Mouse (Mus musculus) brain, embryonic 14.5 days (tissue): Measurements from ENCODE around the gene Nemf. TPM values are rescaled to one million over a fixed set of nuclear protein-coding genes. Genes with fewer than 3 reads are reported as not detected.
"Not testable (repeated sequence)": the region's sequence is repeated elsewhere in the genome, so short reads cannot be mapped to it uniquely, and the experiment has no call there.

Experiments
- DNase-seq: peaks from one replicate; pipeline ENCODE4 v3.0.0-alpha.2; 2011; ENCODE audit warnings: low read depth
- CTCF ChIP-seq: fragments of 200-500 bp; IDR thresholded peaks from 2 replicates; pipeline ENCODE4 v1.5.1; 2012; ENCODE audit warnings: inconsistent platforms, mild to moderate bottlenecking, moderate library complexity, borderline replicate concordance; ENCODE audit not compliant: insufficient read depth, insufficient read length; ENCODE audit errors: extremely low read depth
- POLR2A ChIP-seq: fragments of 200-500 bp; IDR thresholded peaks from 2 replicates; pipeline ENCODE4 v1.6.1; 2012; ENCODE audit warnings: mild to moderate bottlenecking, inconsistent platforms, borderline replicate concordance; ENCODE audit not compliant: poor library complexity, insufficient read depth, insufficient read length, severe bottlenecking; ENCODE audit errors: extremely low read depth
- polyA plus RNA-seq: library from polyadenylated mRNA; depleted of rRNA; stranded (reverse); fragments of >200 nt; gene quantifications from 2 replicates; pipeline ENCODE4 v1.2.3, GENCODE M21; 2012; rRNA removed

Nemf gene
- 31.3 and 35.9 TPM in 2 replicates for polyA plus RNA-seq

GRCm38 (mm10) chr12:69356546-69357299, at the start of gene Nemf:
Gene Nemf, minus strand, starts transcription at chr12:69357165.
- TF ChIP-seq CTCF (no peak), POLR2A (peak; percentile 61; the same call in 1 of the 2 replicates)
- peak; percentile 96 for DNase-seq

GRCm38 (mm10) chr12:69402594-69403167, 45.7 kb upstream of the Nemf start:
- no peak for TF ChIP-seq CTCF
- no peak for TF ChIP-seq POLR2A
- DNase-seq, result no peak

- no peak for DNase-seq
- TF ChIP-seq POLR2A (no peak), CTCF (no peak)
Observed at GRCm38 (mm10) chr12:69402100-69402499, 45.1 kb upstream of the Nemf start.

GRCm38 (mm10) chr12:69400871-69401286, 43.9 kb upstream of the Nemf start:
- TF ChIP-seq CTCF (no peak), POLR2A (no peak)
- DNase-seq, result peak; percentile 27

GRCm38 (mm10) chr12:69400367-69400766, 43.4 kb upstream of the Nemf start:
- TF ChIP-seq CTCF (no peak), POLR2A (no peak)
- no peak for DNase-seq

- TF ChIP-seq POLR2A, result no peak
- TF ChIP-seq CTCF, result no peak
- peak; percentile 47 for DNase-seq
Observed at GRCm38 (mm10) chr12:69394456-69394855, 37.5 kb upstream of the Nemf start.

GRCm38 (mm10) chr12:69393076-69393475, 36.1 kb upstream of the Nemf start:
- DNase-seq, result no peak
- TF ChIP-seq CTCF, result no peak
- no peak for TF ChIP-seq POLR2A

GRCm38 (mm10) chr12:69390000-69390698, 33.2 kb upstream of the Nemf start:
- DNase-seq, result no peak
- TF ChIP-seq CTCF, result no peak
- TF ChIP-seq POLR2A, result no peak

GRCm38 (mm10) chr12:69389273-69389938, 32.4 kb upstream of the Nemf start:
- TF ChIP-seq CTCF, result no peak
- no peak for TF ChIP-seq POLR2A
- peak; percentile 46 for DNase-seq

- DNase-seq, result no peak
- TF ChIP-seq POLR2A (no peak), CTCF (no peak)
Observed at GRCm38 (mm10) chr12:69388321-69388869, 31.4 kb upstream of the Nemf start.

- not testable (repeated sequence) for DNase-seq
Observed at GRCm38 (mm10) chr12:69386281-69386732, 29.3 kb upstream of the Nemf start.
